In genomic region chr13:99849597-99849996, GRCm38 (mm10) we compare ENCODE assay signal across 7 mouse cellular contexts. TPM values are rescaled to one million over a fixed set of nuclear protein-coding genes. Genes with fewer than 3 reads are reported as not detected.
DNase-seq lines count a peak whose midpoint lies in the region; ATAC-seq and TF ChIP-seq lines count a peak whose summit lies in the region.

No protein-coding gene starts in this region.

- no peak overlapping the region for H3K27ac ChIP-seq in left cerebral cortex, adult 2 months
- no peak overlapping the region for H3K27ac ChIP-seq in cortical plate, adult 2 months (ENCODE audit: insufficient read depth, low read length)
- H3K27ac ChIP-seq in forebrain, embryonic 16.5 days (ENCODE audit: low read length), result no peak overlapping the region
- no peak overlapping the region for H3K27ac ChIP-seq in limb, embryonic 14.5 days (replicated peaks; ENCODE audit: low read depth, low read length)

- no peaks in the 10 kb centered on the region for H3K4me1 ChIP-seq in cortical plate, adult 2 months (ENCODE audit: control insufficient read depth, insufficient read depth, low read length)
- no peaks in the 10 kb centered on the region for H3K4me1 ChIP-seq in forebrain, embryonic 16.5 days (replicated peaks; ENCODE audit: control insufficient read depth, insufficient read depth, low read length)
- 0 out of 2 replicates have a peak, but pooled peaks cover 5% of the 10 kb centered on the region for H3K4me1 ChIP-seq in limb, embryonic 14.5 days (ENCODE audit: control insufficient read depth, insufficient read depth, low read length)

- 30% methylated on average over 15 of the region's 15 CpGs for WGBS in forebrain, embryonic 16.5 days
- WGBS in limb, embryonic 14.5 days, result 32% methylated on average over 15 of the region's 15 CpGs

- intact Hi-C loops in left cerebral cortex, adult 2 months (cut with DNase I), result loop anchor here (10.0 kb wide), 1 partner anchor 675 kb away; no protein-coding TSS in a partner anchor

- TF ChIP-seq POLR2A in cortical plate, adult 2 months (IDR thresholded peaks at IDR 0.05; ENCODE audit: extremely low read depth, insufficient read depth, low read length), result no peak
- no peak for TF ChIP-seq POLR2A in limb, embryonic 14.5 days (IDR thresholded peaks at IDR 0.05; ENCODE audit: borderline replicate concordance, extremely low read depth, insufficient read depth, insufficient read length)

- TF ChIP-seq CTCF in left cerebral cortex, adult 2 months (IDR thresholded peaks at IDR 0.05), result peak; percentile 64
- peak; percentile 61 for TF ChIP-seq CTCF in cortical plate, adult 2 months (IDR thresholded peaks at IDR 0.05; ENCODE audit: extremely low read depth, insufficient read depth, low read length)

- ATAC-seq in forebrain, embryonic 16.5 days, result peak; percentile 78
- no peak for ATAC-seq in limb, embryonic 14.5 days (ENCODE audit: low FRiP score, low read depth)
- no peak for ATAC-seq in monocyte, adult 5-6 weeks (replicated peaks; ENCODE audit: insufficient number of reproducible peaks, low FRiP score, low TSS enrichment, poor library complexity, severe bottlenecking)

- H3K9ac ChIP-seq in forebrain, embryonic 16.5 days (replicated peaks; ENCODE audit: low read depth, low read length), result no peak overlapping the region
- no peak overlapping the region for H3K9ac ChIP-seq in limb, embryonic 14.5 days (ENCODE audit: low read depth, low read length, severe bottlenecking)

- no peak overlapping the region for H3K4me2 ChIP-seq in forebrain, embryonic 16.5 days (ENCODE audit: low read length)
- H3K4me2 ChIP-seq in limb, embryonic 14.5 days (replicated peaks; ENCODE audit: low read depth, low read length, severe bottlenecking), result 0 out of 2 replicates have a peak overlapping the region, but pooled peaks have one; percentile 15

- no peaks in the 10 kb centered on the region for H3K27me3 ChIP-seq in forebrain, embryonic 16.5 days (replicated peaks; ENCODE audit: control insufficient read depth, insufficient read depth, low read length)
- H3K27me3 ChIP-seq in limb, embryonic 14.5 days (ENCODE audit: control insufficient read depth, insufficient read depth, low read length), result no peaks in the 10 kb centered on the region

- H3K9me3 ChIP-seq in forebrain, embryonic 16.5 days (ENCODE audit: control insufficient read depth, low read length), result no peaks in the 10 kb centered on the region
- no peaks in the 10 kb centered on the region for H3K9me3 ChIP-seq in limb, embryonic 14.5 days (ENCODE audit: control insufficient read depth, low read length)

- no peaks in the 10 kb centered on the region for H3K36me3 ChIP-seq in forebrain, embryonic 16.5 days (ENCODE audit: control insufficient read depth, insufficient read depth)
- H3K36me3 ChIP-seq in limb, embryonic 14.5 days (ENCODE audit: control insufficient read depth, insufficient read depth, low read length), result no peaks in the 10 kb centered on the region

- H3K4me3 ChIP-seq in left cerebral cortex, adult 2 months, result peak overlapping the region; percentile 14; the same call in 1 of the 2 replicates
- no peak overlapping the region for H3K4me3 ChIP-seq in cortical plate, adult 2 months (ENCODE audit: insufficient read depth, low read length)
- no peak overlapping the region for H3K4me3 ChIP-seq in forebrain, embryonic 16.5 days (replicated peaks; ENCODE audit: low read length)
- H3K4me3 ChIP-seq in limb, embryonic 14.5 days (replicated peaks; ENCODE audit: low read length), result no peak overlapping the region

- DNase-seq in left cerebral cortex, adult 2 months (ENCODE audit: extremely low spot score in 1 of 2, low spot score in 2 of 2), result peak; percentile 38 to 45
- no peak for DNase-seq in left cerebral cortex, adult 11 months (ENCODE audit: low spot score)
- DNase-seq in limb, embryonic 14.5 days (ENCODE audit: low spot score), result peak; percentile 40
- DNase-seq in urinary bladder, postnatal 10 days (ENCODE audit: low spot score), result no peak

RNA-seq across cellular contexts. Expression of gene Cartpt, which starts 51.3 kb away (rescaled TPM):
- 10 to 100 TPM; 24.2 to 27.1 TPM for total RNA-seq in left cerebral cortex, adult 2 months (2021)
- polyA plus RNA-seq in cortical plate, adult 2 months (2012; rRNA removed), result 10.3 and 14.4 TPM in 2 replicates
- polyA plus RNA-seq in forebrain, embryonic 16.5 days (2015; fragmentation: Nextera tagmentation; extraction: Ambion mirVana), result 0.68 and 2.4 TPM in 2 replicates
- polyA plus RNA-seq in limb, embryonic 14.5 days (2012; rRNA removed), result 0.15 TPM in 1 of 2 replicates, not detected in the other
- polyA plus RNA-seq in limb, embryonic 14.5 days (2014; fragmentation: Nextera tagmentation; extraction: Ambion mirVana), result 0.22 and 0.50 TPM in 2 replicates
- total RNA-seq in monocyte, adult 5-6 weeks (2017), result not detected in 3 replicates

Comparison
In these comparisons a context has a peak if more than half of its experiments do, and no peak if none do; other contexts are left out.
1. DNase-seq: peak in left cerebral cortex, adult 2 months (2 of 2) and limb, embryonic 14.5 days (single experiment); none in left cerebral cortex, adult 11 months (single experiment) and urinary bladder, postnatal 10 days (single experiment).